Mouse (Mus musculus) MEL (cell line): ENCODE results near the gene Smc6.

Experiments used
- CHD2 ChIP-seq: IDR thresholded peaks from 2 replicates; pipeline ENCODE4 v1.6.1; 2011; ENCODE audit warnings: low read length, improper control_type of control experiment
- EP300 ChIP-seq, 2 experiments: IDR thresholded peaks; 2 replicates each; pipeline ENCODE4 v1.6.1; 2011; ENCODE audit warnings: improper control_type of control experiment in 2 of 2, low read length in 2 of 2, low read depth in 1 of 2, mild to moderate bottlenecking in 1 of 2
- JUND ChIP-seq: IDR thresholded peaks from 2 replicates; pipeline ENCODE4 v1.6.1; 2011; ENCODE audit warnings: low read depth, mild to moderate bottlenecking, improper control_type of control experiment, low read length
- MAFK ChIP-seq: IDR thresholded peaks from 2 replicates; pipeline ENCODE4 v1.6.1; 2011; ENCODE audit warnings: low read depth, mild to moderate bottlenecking, low read length, improper control_type of control experiment, borderline replicate concordance
- USF1 ChIP-seq: IDR thresholded peaks from 2 replicates; pipeline ENCODE4 v1.6.1; 2014; ENCODE audit warnings: low read depth, mild to moderate bottlenecking, inconsistent platforms, low read length, improper control_type of control experiment, moderate library complexity
- ZNF384 ChIP-seq: IDR thresholded peaks from 2 replicates; pipeline ENCODE4 v1.6.1; 2012; ENCODE audit warnings: low read depth, mild to moderate bottlenecking, inconsistent platforms, low read length, improper control_type of control experiment

GRCm38 (mm10) chr12:11217726-11218250 is 47.9 kb upstream of the Smc6 start:
- TF ChIP-seq ZNF384 (no peak), USF1 (no peak), CHD2 (no peak), EP300 (IDR thresholded peaks at IDR 0.05; ENCODE audit: low read depth in 1 of 2, low read length in 2 of 2) (no peak), MAFK (no peak), JUND (no peak)
